Mouse (Mus musculus) G1E (cell line): ENCODE results near the gene Evc. TPM values are rescaled to one million over a fixed set of nuclear protein-coding genes. Genes with fewer than 3 reads are reported as not detected.

ENCODE experiments used
- ATAC-seq: 2 replicates; pipeline ENCODE4 v1.8.0; 2016; ENCODE audit warnings: mild to moderate bottlenecking; ENCODE audit not compliant: insufficient number of reproducible peaks, poor library complexity, low FRiP score, severe bottlenecking; ENCODE audit errors: extremely low read depth
- DNase-seq: peaks from one replicate; pipeline ENCODE4 v3.0.0; 2012; ENCODE audit warnings: low spot score
- H3K27me3 ChIP-seq: 2 replicates; pipeline ENCODE4 v1.6.1; 2012; ENCODE audit warnings: mild to moderate bottlenecking, low read length, inconsistent platforms; ENCODE audit not compliant: insufficient read depth
- H3K36me3 ChIP-seq: replicated peaks from 2 replicates; pipeline ENCODE3; 2012; ENCODE audit warnings: mild to moderate bottlenecking, inconsistent platforms
- H3K4me1 ChIP-seq: 2 replicates; pipeline ENCODE4 v1.6.1; 2012; ENCODE audit warnings: low read depth, low read length, inconsistent platforms, mixed read lengths; ENCODE audit not compliant: insufficient read depth
- H3K4me3 ChIP-seq: 2 replicates; pipeline ENCODE4 v1.5.1; 2012; ENCODE audit warnings: low read depth, mild to moderate bottlenecking, inconsistent platforms, low read length, moderate library complexity, mixed read lengths
- H3K9me3 ChIP-seq: replicated peaks from 2 replicates; pipeline ENCODE4 v1.6.1; 2012; ENCODE audit warnings: inconsistent platforms
- CTCF ChIP-seq: IDR thresholded peaks from 2 replicates; pipeline ENCODE4 v1.5.1; 2012; ENCODE audit warnings: low read depth, low read length, inconsistent platforms, mixed read lengths
- GATA1 ChIP-seq: IDR thresholded peaks from 2 replicates; pipeline ENCODE4 v1.6.1; 2012; ENCODE audit warnings: borderline replicate concordance, low read length, inconsistent platforms, mixed read lengths
- GATA2 ChIP-seq: IDR thresholded peaks from 2 replicates; pipeline ENCODE4 v1.6.1; 2012; ENCODE audit warnings: low read depth, low read length, inconsistent platforms, borderline replicate concordance
- POLR2AphosphoS5 ChIP-seq: IDR thresholded peaks from 2 replicates; pipeline ENCODE4 v1.6.1; 2012; ENCODE audit warnings: low read depth, low read length, inconsistent platforms; ENCODE audit not compliant: insufficient replicate concordance
- TAL1 ChIP-seq: conservative IDR thresholded peaks from 2 replicates; pipeline ENCODE4 v1.6.1; 2012; ENCODE audit warnings: low read depth, low read length, inconsistent platforms, mixed read lengths
- polyA plus RNA-seq: library from polyadenylated mRNA; stranded (reverse); fragments of >175 nt; gene quantifications from 2 replicates; pipeline ENCODE4 v1.2.3, GENCODE M21; 2012
- total RNA-seq, 2 experiments: library from RNA; stranded (forward) in 1 of 2; stranded (reverse) in 1 of 2; fragments of 200-1000 nt in 1 of 2; fragments of >200 nt in 1 of 2; fragmentation: Nextera tagmentation in 1 of 2; gene quantifications; 2 replicates each; pipeline ENCODE4 v1.2.3; 2014 to 2017

The Evc gene
- total and polyA plus RNA-seq, 3 experiments, result not detected

GRCm38 (mm10) chr5:37362618-37363017 is 25.9 kb upstream of the Evc start:
- ATAC-seq (no peak), DNase-seq (no peak)
- Histone ChIP-seq H3K9me3 (peaks cover 17% of the 10 kb centered on the region), H3K36me3 (no peaks in the 10 kb centered on the region), H3K4me3 (no peak overlapping the region), H3K4me1 (no peaks in the 10 kb centered on the region), H3K27me3 (no peaks in the 10 kb centered on the region)
- no peak for TF ChIP-seq POLR2AphosphoS5
- TF ChIP-seq CTCF, result no peak
- no peak for TF ChIP-seq TAL1
- no peak for TF ChIP-seq GATA2
- TF ChIP-seq GATA1, result no peak

DNA sequence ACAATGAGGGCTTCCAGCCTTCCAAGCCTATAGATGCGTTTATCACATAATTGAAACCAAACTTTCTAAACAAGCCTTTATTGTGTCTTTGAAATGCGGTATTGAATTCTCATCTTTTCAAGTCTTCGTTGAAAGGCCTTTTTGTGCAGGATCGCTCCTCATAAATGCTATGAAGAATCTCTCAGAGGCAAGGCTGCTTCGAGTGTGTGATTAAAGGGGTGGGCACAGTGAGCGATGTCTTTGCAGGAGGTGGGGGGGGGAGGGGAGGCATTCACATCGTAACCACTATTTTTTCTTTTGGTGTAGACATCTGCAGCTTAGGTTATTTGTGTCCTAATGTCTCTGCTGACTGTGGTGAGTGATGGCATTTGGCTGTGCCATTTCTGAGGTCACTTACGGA is 19.3 kb upstream of the Evc start:
- TF ChIP-seq GATA2 (no peak), TAL1 (no peak), POLR2AphosphoS5 (no peak), GATA1 (no peak), CTCF (no peak)
- Histone ChIP-seq H3K36me3 (no peaks in the 10 kb centered on the region), H3K4me1 (no peaks in the 10 kb centered on the region), H3K27me3 (no peaks in the 10 kb centered on the region), H3K9me3 (peaks cover 27% of the 10 kb centered on the region), H3K4me3 (no peak overlapping the region)
- DNase-seq, result no peak
- no peak for ATAC-seq

DNA sequence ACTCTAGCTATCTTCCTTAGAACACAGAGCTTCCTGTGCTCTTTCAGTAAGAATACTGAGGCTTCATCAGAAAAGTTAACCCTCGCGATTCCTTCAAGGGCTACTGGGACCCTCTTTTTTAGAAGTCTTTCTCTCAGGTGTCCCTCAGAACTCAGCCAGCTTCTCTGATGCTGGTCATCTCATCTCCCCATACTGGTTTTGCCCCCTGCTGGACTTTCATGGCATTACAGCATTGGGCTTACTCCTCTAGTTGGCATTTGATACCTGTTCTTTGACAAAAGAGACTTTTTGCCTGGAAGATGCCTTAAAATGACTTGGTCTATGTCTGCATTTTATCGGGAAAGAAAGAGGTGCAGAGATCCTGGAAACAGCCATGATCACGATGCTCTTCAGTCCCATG is 17.7 kb upstream of the Evc start:
- Histone ChIP-seq H3K4me1 (no peaks in the 10 kb centered on the region), H3K4me3 (no peak overlapping the region), H3K36me3 (no peaks in the 10 kb centered on the region), H3K9me3 (peaks cover 36% of the 10 kb centered on the region), H3K27me3 (no peaks in the 10 kb centered on the region)
- no peak for DNase-seq
- TF ChIP-seq CTCF, result peak; percentile 30; the same call in 1 of the 2 replicates
- no peak for TF ChIP-seq GATA1
- no peak for ATAC-seq

DNA sequence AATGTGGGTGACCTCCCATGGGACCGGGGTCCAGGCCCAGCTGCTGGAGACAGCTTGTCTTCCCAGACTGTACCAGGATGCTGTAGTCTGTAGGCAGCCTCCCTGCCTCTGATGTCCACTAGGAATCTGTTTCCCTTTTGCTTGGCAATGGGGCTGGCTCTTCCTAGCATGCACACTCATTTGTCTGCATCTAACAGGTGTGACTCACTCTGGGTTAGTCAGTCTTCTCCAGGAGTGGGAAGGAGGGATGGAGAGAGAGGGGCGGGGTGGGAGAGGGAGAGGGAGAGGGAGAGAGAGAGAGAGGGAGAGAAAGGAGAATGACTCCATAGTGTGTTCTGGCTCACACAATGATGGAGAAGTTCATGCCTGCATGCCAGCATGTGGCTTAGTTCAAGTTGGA is 15.1 kb upstream of the Evc start:
- no peaks in the 10 kb centered on the region for H3K4me1 ChIP-seq
- no peak overlapping the region for H3K4me3 ChIP-seq
- ATAC-seq (no peak), DNase-seq (no peak)
- H3K9me3 ChIP-seq, result peaks cover 39% of the 10 kb centered on the region
- H3K27me3 ChIP-seq, result no peaks in the 10 kb centered on the region
- H3K36me3 ChIP-seq, result no peaks in the 10 kb centered on the region
- TF ChIP-seq GATA2 (no peak), POLR2AphosphoS5 (no peak), CTCF (no peak), TAL1 (no peak), GATA1 (no peak)

DNA sequence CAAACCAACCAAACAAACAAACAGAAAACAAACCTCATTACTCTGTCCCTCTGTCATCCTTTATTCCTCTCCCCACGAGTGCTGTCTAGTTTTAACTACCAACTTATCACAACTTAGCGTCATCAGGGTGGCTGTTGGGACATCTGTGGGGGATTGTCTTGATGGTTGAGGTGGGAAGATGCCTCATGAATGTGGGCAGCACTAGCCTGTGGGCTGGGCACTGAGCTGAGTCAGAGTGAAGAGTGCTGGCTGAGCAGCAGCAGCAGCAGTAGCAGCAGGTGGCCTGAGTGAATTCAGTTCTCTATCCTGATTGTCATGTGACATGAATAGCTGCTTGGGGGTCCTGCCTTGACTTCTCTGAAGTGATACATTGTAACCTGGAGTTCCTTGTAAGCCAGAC is 7.3 kb upstream of the Evc start:
- DNase-seq, result no peak
- TF ChIP-seq GATA1, result no peak
- TF ChIP-seq GATA2, result no peak
- no peak for TF ChIP-seq POLR2AphosphoS5
- ATAC-seq, result no peak
- H3K9me3 ChIP-seq, result peaks cover 27% of the 10 kb centered on the region
- H3K4me1 ChIP-seq, result no peaks in the 10 kb centered on the region
- no peaks in the 10 kb centered on the region for H3K27me3 ChIP-seq
- no peaks in the 10 kb centered on the region for H3K36me3 ChIP-seq
- H3K4me3 ChIP-seq, result no peak overlapping the region

- Histone ChIP-seq H3K4me3 (no peak within 1 kb of the TSS), H3K9me3 (peaks cover 52% of the 10 kb centered on the region), H3K36me3 (no peaks in the 10 kb centered on the region), H3K4me1 (no peaks in the 10 kb centered on the region), H3K27me3 (no peaks in the 10 kb centered on the region)
- DNase-seq (no peak), ATAC-seq (no peak)
- TF ChIP-seq TAL1 (no peak), GATA1 (no peak), CTCF (no peak), GATA2 (no peak), POLR2AphosphoS5 (no peak)
Measured at GRCm38 (mm10) chr5:37338288-37338687, 1.6 kb upstream of the Evc start, which contains the start of gene Evc2. TSS of gene Evc2 (plus strand) at chr5:37338499.

DNA sequence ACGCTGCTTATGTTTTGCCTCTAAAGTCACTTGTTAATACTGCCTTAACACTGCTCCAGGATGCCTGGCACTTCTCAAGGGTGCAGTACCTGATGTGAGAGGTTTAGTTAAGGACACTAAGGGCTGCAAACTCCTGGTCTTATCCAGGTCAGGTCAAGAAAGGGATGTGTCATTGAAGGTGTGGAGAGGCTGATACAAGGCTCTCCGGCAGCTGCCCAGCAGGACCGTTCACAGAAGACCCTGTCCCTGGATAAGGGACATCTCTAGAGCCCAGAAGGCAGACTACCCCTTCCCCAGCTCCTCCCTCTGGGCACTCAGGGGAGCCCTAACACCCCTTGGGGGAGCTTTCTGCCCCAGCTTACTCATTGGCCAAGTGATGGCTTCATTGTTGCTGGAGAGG is 1.0 kb upstream of the Evc start:
- H3K4me3 ChIP-seq, result no peak overlapping the region
- H3K36me3 ChIP-seq, result no peaks in the 10 kb centered on the region
- H3K9me3 ChIP-seq, result peaks cover 52% of the 10 kb centered on the region
- no peaks in the 10 kb centered on the region for H3K27me3 ChIP-seq
- H3K4me1 ChIP-seq, result no peaks in the 10 kb centered on the region
- ATAC-seq, result no peak
- TF ChIP-seq GATA1, result no peak
- TF ChIP-seq CTCF, result no peak
- TF ChIP-seq POLR2AphosphoS5, result no peak
- TF ChIP-seq GATA2, result no peak
- no peak for TF ChIP-seq TAL1
- DNase-seq, result no peak
